Mouse (Mus musculus) limb, embryonic 12.5 days (tissue): Measurements from ENCODE around the gene Coq7. TPM values are rescaled to one million over a fixed set of nuclear protein-coding genes. Genes with fewer than 3 reads are reported as not detected.

Experiments
- polyA plus RNA-seq: library from polyadenylated mRNA; unstranded; fragments of >200 nt; fragmentation: Nextera tagmentation; extraction: Ambion mirVana; gene quantifications from 2 replicates; pipeline ENCODE4 v1.2.1, GENCODE M21; 2016

Gene Coq7
- polyA plus RNA-seq, 1 experiment from 2014 or later = 86.6 TPM

Other genes with a start within 250 kb of the Coq7 start
- gene Syt17, start 85.1 kb downstream of the Coq7 start, polyA plus RNA-seq = 1.7 TPM in 2 replicates
- 4.6 and 5.0 TPM in 2 replicates for gene Itpripl2, start 41.4 kb downstream of the Coq7 start, polyA plus RNA-seq
- gene Tmc7, start 51.4 kb upstream of the Coq7 start, polyA plus RNA-seq = 4.0 and 4.8 TPM in 2 replicates
- gene Tmc5, start 63.9 kb upstream of the Coq7 start, polyA plus RNA-seq = not detected in 2 replicates
- 67.7 and 72.7 TPM in 2 replicates for gene Gde1, start 172.4 kb upstream of the Coq7 start, polyA plus RNA-seq
- gene Ccp110, start 179.2 kb upstream of the Coq7 start, polyA plus RNA-seq = 31.8 and 33.2 TPM in 2 replicates
- 69.8 and 73.7 TPM in 2 replicates for gene Vps35l, start 206.9 kb upstream of the Coq7 start, polyA plus RNA-seq